Mouse (Mus musculus) heart, postnatal 0 days (tissue): ENCODE measurements at regions not wholly inside any gene's neighbourhood (a gene's known extent, or its start where the extent isn't known, plus 50 kb on each side); places are given as distances from the start of the nearest gene placed in this dataset.

ENCODE experiments used
- CTCF ChIP-seq: IDR thresholded peaks from 2 replicates; pipeline ENCODE4 v1.5.1; 2016; ENCODE audit warnings: antibody characterized with exemption, control low read depth, low read depth
- EP300 ChIP-seq: IDR thresholded peaks from 2 replicates; pipeline ENCODE4 v1.6.1; 2016; ENCODE audit warnings: antibody characterized with exemption, low read depth

- TF ChIP-seq CTCF, result no peak
- no peak for TF ChIP-seq EP300
These were observed 83.1 kb downstream of the Hes1 start for GRCm38 (mm10) chr16:30147296-30147695.
